Mouse (Mus musculus) MEL (cell line): ENCODE results near the gene Mrpl9.

Source experiments
- CHD2 ChIP-seq: IDR thresholded peaks from 2 replicates; pipeline ENCODE4 v1.6.1; 2011; ENCODE audit warnings: low read length, improper control_type of control experiment
- CTCF ChIP-seq, 3 experiments: IDR thresholded peaks in 2 of 3; conservative IDR thresholded peaks in 1 of 3; 2 replicates each; pipeline ENCODE4 v1.5.1; 2011 to 2012; ENCODE audit warnings: low read length in 3 of 3, low read depth in 2 of 3, mild to moderate bottlenecking in 2 of 3, improper control_type of control experiment in 1 of 3, inconsistent platforms in 1 of 3, mixed read lengths in 1 of 3, moderate library complexity in 1 of 3; ENCODE audit not compliant: control insufficient read depth in 1 of 3, insufficient read depth in 1 of 3, poor library complexity in 1 of 3, severe bottlenecking in 1 of 3
- MXI1 ChIP-seq: IDR thresholded peaks from 2 replicates; pipeline ENCODE4 v1.6.1; 2011; ENCODE audit warnings: mild to moderate bottlenecking, low read depth, low read length, improper control_type of control experiment
- POLR2A ChIP-seq, 2 experiments: IDR thresholded peaks; 2 replicates each; pipeline ENCODE4 v1.6.1; 2011 to 2012; ENCODE audit warnings: low read length in 2 of 2, mild to moderate bottlenecking in 2 of 2, control low read depth in 1 of 2, improper control_type of control experiment in 1 of 2, low read depth in 1 of 2, moderate library complexity in 1 of 2; ENCODE audit not compliant: control insufficient read depth in 1 of 2, insufficient read depth in 1 of 2, poor library complexity in 1 of 2
- SIN3A ChIP-seq: IDR thresholded peaks from 2 replicates; pipeline ENCODE4 v1.6.1; 2012; ENCODE audit warnings: low read length, improper control_type of control experiment, inconsistent platforms

GRCm38 (mm10) chr3:94476301-94477035, 33.4 kb downstream of the Mrpl9 start:
- TF ChIP-seq CHD2: no peak
- no peak for TF ChIP-seq CTCF (IDR thresholded peaks at IDR 0.05 in 2 of 3, conservative IDR thresholded peaks at IDR 0.05 in 1 of 3; ENCODE audit: control insufficient read depth in 1 of 3, insufficient read depth in 1 of 3, low read depth in 2 of 3, low read length in 3 of 3, poor library complexity in 1 of 3, severe bottlenecking in 1 of 3)
- TF ChIP-seq MXI1: no peak
- TF ChIP-seq POLR2A (IDR thresholded peaks at IDR 0.05; ENCODE audit: control insufficient read depth in 1 of 2, insufficient read depth in 1 of 2, low read depth in 1 of 2, low read length in 2 of 2, poor library complexity in 1 of 2): no peak
- TF ChIP-seq SIN3A: no peak
